Mouse (Mus musculus): ENCODE measurements around the gene 2510002D24Rik. TPM values are rescaled to one million over a fixed set of nuclear protein-coding genes. Genes with fewer than 3 reads are reported as not detected.

Gene 2510002D24Rik
- polyA plus RNA-seq (2016; fragmentation: Nextera tagmentation; extraction: Ambion mirVana) = 38.2 and 38.3 TPM in 2 replicates

DNA sequence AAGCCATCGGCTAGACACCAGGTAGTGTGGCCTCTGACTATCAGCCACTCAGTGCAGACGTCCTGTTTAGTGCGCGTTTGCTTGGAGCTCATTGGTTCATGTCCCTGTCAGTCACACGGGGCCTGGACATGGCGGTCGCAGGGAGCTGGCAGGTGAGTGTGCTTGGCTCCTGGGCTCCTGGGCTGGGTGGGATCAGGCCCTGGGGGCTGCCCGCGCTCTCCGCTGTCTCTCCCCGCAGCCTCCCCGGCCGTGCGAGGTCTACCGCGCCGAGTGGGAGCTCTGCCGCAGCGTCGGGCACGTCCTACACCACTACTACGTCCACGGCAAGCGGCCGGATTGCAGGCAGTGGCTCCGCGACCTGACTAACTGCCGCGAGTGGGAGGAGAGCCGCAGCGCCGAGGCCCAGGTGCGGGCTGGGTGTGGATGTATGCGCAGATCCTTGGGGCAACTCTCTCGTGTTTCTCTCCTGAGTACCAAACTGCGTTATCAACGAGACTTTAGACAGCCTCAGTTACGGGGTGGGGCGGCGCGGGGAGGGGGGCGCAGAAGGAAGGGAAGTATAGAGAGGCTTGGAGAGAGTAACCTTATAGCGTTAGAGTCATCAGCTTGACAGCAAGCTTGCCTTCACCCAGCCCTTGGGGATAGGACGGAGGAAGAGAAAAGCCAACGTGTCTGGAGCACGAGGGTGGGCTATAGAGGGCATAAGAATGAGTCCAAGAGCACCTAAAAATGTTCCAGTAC, at the start of gene 2510002D24Rik, which contains the start of gene Gm28539:
Gene 2510002D24Rik, plus strand, starts transcription at position 111 of the 741 bp plus-strand sequence.
Gene Gm28539, plus strand, starts transcription at position 117 of the 741 bp plus-strand sequence.
- H3K36me3 ChIP-seq = peaks cover 25% of the 10 kb centered on the region
- peak; percentile 99 for ATAC-seq (ENCODE audit: insufficient number of reproducible peaks, insufficient read depth, low FRiP score, low TSS enrichment)

DNA sequence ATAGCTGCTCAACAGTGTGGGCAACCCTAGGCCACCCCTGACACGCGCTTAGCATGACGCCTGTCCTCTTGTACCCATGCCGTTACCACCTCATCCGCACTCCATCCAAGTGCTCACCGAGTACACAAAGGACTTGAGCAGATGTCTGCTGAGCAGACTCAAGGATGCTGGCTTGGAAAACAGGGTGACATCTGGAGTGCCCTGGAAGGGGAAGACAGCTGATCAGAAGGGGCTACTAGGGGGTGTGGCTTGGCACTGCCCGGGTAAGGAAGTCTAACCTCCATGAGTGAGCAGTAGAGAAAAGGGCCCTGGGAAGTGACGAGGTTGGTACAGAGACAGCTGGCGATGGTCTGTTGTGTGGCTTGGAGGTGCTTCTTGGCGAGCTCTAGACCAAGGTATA, 49.7 kb upstream of the 2510002D24Rik start:
- H3K4me3 ChIP-seq = no peak overlapping the region
- no peak for ATAC-seq (ENCODE audit: insufficient number of reproducible peaks, insufficient read depth, low FRiP score, low TSS enrichment)
- H3K4me1 ChIP-seq = no peaks in the 10 kb centered on the region
- no peaks in the 10 kb centered on the region for H3K27me3 ChIP-seq
- H3K27ac ChIP-seq = no peak overlapping the region
- H3K36me3 ChIP-seq = peaks cover 76% of the 10 kb centered on the region
- no peak overlapping the region for H3K9ac ChIP-seq
- H3K4me2 ChIP-seq (replicated peaks) = no peak overlapping the region
- WGBS = 93% methylated on average over 10 of the region's 10 CpGs
- no peaks in the 10 kb centered on the region for H3K9me3 ChIP-seq

More for the DNA sequence above, at the start of gene 2510002D24Rik, which contains the start of gene Gm28539:
- Histone ChIP-seq H3K9me3 (no peaks in the 10 kb centered on the region), H3K4me1 (peaks cover 4% of the 10 kb centered on the region; the same call in 1 of the 2 replicates), H3K4me2 (replicated peaks) (peak within 1 kb of the TSS; percentile 70), H3K4me3 (peak within 1 kb of the TSS; percentile 95), H3K9ac (peak within 1 kb of the TSS; percentile 85), H3K27ac (peak within 1 kb of the TSS; percentile 70; the same call in 1 of the 2 replicates), H3K27me3 (no peaks in the 10 kb centered on the region)
- 1% methylated on average over 45 of the region's 46 CpGs for WGBS

DNA sequence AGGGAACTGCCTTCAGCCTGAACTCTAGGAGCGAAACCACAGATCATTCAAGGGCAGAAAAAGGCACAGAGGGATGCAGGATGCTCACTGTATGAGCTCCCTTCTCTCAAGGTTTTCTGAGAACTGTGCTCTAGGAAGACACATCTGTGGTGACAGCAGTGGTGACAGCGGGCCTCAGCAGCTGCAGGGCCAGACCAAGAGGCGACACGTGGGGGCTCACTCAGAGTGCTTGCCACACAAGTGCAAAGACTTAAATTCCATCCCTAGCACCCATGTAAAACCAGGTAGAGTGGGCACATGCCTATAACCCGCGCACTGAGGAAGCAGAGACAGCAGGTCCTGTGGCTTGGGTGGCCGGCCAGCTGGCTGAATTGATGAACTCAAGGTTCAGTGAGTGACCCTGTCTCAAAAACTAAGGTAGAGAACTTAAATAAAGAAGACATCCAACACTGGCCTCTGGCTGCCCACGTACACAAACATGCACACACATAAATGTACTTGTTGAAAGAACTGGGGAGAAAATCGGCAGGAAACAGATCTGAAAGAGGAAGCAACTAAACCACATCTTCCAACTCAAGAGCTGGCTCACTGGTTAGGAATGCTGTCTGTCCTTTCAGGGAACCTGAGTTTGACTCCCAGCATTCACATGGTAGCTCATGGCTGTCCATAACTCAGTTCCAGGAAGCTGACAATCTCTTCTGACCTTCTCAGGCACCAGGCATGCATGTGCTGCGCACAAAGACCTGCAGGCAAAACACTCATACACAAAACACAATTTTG, 47.6 kb upstream of the 2510002D24Rik start:
- 90% methylated on average over 10 of the region's 10 CpGs for WGBS
- Histone ChIP-seq H3K36me3 (peaks cover 77% of the 10 kb centered on the region), H3K4me1 (no peaks in the 10 kb centered on the region), H3K27me3 (no peaks in the 10 kb centered on the region), H3K4me3 (no peak overlapping the region), H3K4me2 (replicated peaks) (no peak overlapping the region), H3K9me3 (no peaks in the 10 kb centered on the region), H3K27ac (no peak overlapping the region), H3K9ac (no peak overlapping the region)
- ATAC-seq (ENCODE audit: insufficient number of reproducible peaks, insufficient read depth, low FRiP score, low TSS enrichment) = no peak

DNA sequence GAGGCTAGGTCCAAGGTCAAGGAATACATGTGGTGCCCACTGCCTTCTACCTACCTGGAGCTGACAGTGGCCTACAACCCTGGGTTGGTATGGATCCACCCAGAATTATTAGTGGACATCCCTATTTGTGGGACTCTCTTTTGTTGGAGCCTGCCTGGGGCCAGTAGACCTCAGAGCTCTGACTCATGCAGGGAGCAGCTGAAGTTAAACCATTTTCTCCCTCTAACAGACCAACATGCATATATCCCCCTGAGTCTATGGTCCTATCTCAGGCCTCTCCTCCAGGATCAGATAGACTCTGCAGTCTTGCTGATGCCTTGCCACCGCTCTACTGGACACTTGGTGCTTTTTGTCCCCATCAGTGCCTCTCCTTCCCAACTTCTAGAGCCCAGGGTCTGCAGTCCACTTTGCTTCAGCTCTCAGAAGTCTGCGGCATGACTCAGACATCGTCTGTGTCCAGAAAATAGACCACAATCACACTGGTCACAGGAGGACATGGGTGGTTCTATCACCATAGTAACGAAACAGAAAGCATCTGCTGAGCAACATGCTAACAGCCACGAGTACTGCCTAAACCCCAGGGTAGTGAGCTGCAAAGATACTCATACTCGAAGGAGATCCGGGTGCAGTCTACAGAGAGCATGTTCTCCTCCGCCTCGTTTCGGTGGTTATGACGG, 41.0 kb upstream of the 2510002D24Rik start:
- WGBS = 93% methylated on average over 11 of the region's 11 CpGs
- Histone ChIP-seq H3K4me2 (replicated peaks) (no peak overlapping the region), H3K36me3 (peaks cover 82% of the 10 kb centered on the region), H3K4me1 (no peaks in the 10 kb centered on the region), H3K9me3 (no peaks in the 10 kb centered on the region), H3K9ac (no peak overlapping the region), H3K4me3 (no peak overlapping the region), H3K27ac (no peak overlapping the region), H3K27me3 (no peaks in the 10 kb centered on the region)
- ATAC-seq (ENCODE audit: insufficient number of reproducible peaks, insufficient read depth, low FRiP score, low TSS enrichment) = no peak

DNA sequence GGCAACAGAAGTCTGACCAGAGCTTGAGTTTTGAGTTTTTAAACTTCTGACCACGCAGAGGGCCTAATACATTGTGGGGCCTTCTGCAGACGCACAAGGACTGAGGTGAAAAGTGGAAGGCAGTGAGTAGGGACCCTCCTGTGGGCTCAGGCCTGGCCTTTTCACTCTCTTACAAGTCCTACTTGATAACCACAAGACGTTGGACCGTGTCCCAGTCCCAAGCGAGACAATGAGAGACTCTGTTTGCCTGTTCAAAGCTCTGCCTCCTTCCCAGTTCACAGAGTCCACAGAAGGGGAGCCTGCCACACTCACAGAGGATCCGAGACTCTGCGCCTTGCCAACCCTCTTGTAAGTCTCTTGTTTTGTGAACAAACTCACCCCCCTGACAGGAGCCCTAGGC, 39.7 kb upstream of the 2510002D24Rik start:
- no peak for ATAC-seq (ENCODE audit: insufficient number of reproducible peaks, insufficient read depth, low FRiP score, low TSS enrichment)
- WGBS = 81% methylated on average over 7 of the region's 7 CpGs
- no peak overlapping the region for H3K27ac ChIP-seq
- H3K9ac ChIP-seq = no peak overlapping the region
- no peak overlapping the region for H3K4me2 ChIP-seq (replicated peaks)
- H3K27me3 ChIP-seq = no peaks in the 10 kb centered on the region
- peaks cover 83% of the 10 kb centered on the region for H3K36me3 ChIP-seq
- H3K4me3 ChIP-seq = no peak overlapping the region
- no peaks in the 10 kb centered on the region for H3K4me1 ChIP-seq
- H3K9me3 ChIP-seq = no peaks in the 10 kb centered on the region

DNA sequence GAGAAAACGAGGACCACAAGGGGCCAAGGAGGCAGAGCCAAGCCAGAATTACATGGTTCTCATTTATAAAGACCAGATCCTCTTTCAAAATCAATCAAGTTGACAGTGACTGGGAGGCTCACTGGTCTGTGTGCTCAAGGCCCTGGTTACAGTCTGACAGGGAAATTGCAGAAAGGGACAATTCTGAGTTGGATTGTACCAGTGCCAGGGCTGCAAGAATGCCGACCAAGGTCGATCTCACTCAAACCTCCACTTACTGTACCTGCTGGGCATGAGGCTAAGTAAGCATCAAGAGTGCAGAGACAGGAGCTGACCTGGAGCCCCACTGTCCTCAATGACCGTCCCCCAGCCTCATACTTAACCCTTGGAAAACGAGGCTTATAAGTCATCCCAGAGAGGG, 38.2 kb upstream of the 2510002D24Rik start:
- Histone ChIP-seq H3K9me3 (no peaks in the 10 kb centered on the region), H3K4me2 (replicated peaks) (no peak overlapping the region), H3K27me3 (no peaks in the 10 kb centered on the region), H3K27ac (no peak overlapping the region), H3K9ac (no peak overlapping the region), H3K36me3 (peaks cover 78% of the 10 kb centered on the region), H3K4me1 (no peaks in the 10 kb centered on the region), H3K4me3 (no peak overlapping the region)
- ATAC-seq (ENCODE audit: insufficient number of reproducible peaks, insufficient read depth, low FRiP score, low TSS enrichment) = no peak
- WGBS = 84% methylated on average over 5 of the region's 5 CpGs

DNA sequence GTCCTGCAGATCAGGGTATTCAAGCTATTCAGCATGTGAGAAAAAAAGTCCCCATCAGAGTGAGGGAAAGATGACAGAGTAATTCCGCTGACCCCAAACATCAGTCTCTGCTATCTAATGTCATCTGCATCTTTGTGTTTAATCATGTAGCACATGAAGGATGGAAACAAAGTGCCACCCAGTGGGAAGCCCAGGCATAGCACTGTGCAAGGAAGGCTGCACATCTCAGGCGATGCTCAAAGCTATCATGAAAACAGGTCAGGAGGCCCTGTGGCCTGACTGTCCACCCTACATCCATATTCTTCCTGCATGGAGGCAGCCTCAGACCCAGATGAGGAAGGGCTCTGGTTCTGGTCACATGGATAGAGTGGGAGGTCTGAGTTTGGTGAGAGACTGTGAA, 37.5 kb upstream of the 2510002D24Rik start:
- Histone ChIP-seq H3K4me2 (replicated peaks) (no peak overlapping the region), H3K9me3 (no peaks in the 10 kb centered on the region), H3K4me3 (no peak overlapping the region), H3K36me3 (peaks cover 77% of the 10 kb centered on the region), H3K4me1 (no peaks in the 10 kb centered on the region), H3K27me3 (no peaks in the 10 kb centered on the region), H3K27ac (no peak overlapping the region), H3K9ac (no peak overlapping the region)
- 73% methylated on average over 2 of the region's 2 CpGs for WGBS
- ATAC-seq (ENCODE audit: insufficient number of reproducible peaks, insufficient read depth, low FRiP score, low TSS enrichment) = no peak

DNA sequence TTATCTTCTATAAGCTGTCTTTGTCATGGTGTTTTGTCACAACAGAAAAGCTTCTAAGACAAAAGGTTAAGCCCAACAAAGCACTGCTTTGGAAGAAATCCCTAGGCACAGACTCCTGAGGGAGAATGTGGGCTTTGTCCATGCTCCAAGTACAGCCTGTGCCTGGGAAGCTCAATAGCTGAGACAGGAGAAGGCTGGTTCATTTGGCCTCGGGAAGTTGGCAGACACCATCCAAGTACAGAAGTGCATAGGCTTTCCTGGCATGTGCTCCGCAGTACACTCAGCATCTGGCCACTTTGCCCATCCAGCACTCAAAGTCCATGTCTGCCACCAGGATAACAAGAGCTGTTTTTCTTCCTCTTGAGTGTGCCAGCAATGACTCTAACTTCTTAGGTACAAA, 30.6 kb upstream of the 2510002D24Rik start:
- Histone ChIP-seq H3K9ac (no peak overlapping the region), H3K9me3 (no peaks in the 10 kb centered on the region), H3K4me3 (no peak overlapping the region), H3K27ac (no peak overlapping the region), H3K36me3 (peaks cover 62% of the 10 kb centered on the region), H3K27me3 (no peaks in the 10 kb centered on the region), H3K4me2 (replicated peaks) (no peak overlapping the region), H3K4me1 (peaks cover 6% of the 10 kb centered on the region)
- WGBS = 96% methylated on average over 2 of the region's 2 CpGs
- ATAC-seq (ENCODE audit: insufficient number of reproducible peaks, insufficient read depth, low FRiP score, low TSS enrichment) = no peak

DNA sequence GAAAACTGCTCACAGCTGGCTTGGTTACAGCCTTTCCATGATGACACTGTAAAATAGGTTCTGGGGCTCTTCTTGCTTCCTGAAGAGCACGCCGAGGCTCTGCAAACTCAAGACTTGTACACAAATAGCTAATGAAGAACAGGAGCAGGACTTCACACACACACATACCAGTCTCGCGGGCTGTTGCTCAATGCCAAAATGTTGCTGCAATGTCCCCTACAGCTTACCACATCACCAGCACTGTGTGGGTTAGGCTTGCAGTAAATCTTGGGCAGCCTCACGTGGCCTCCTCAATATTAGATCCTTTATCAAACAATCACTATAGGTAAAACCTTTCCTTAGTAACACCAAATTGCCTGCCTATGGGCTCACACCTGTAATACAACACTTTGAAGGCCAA, 27.4 kb upstream of the 2510002D24Rik start:
- no peak overlapping the region for H3K4me3 ChIP-seq
- no peak overlapping the region for H3K27ac ChIP-seq
- ATAC-seq (ENCODE audit: insufficient number of reproducible peaks, insufficient read depth, low FRiP score, low TSS enrichment) = no peak
- H3K36me3 ChIP-seq = peaks cover 42% of the 10 kb centered on the region
- H3K9ac ChIP-seq = no peak overlapping the region
- H3K4me2 ChIP-seq (replicated peaks) = no peak overlapping the region
- no peaks in the 10 kb centered on the region for H3K27me3 ChIP-seq
- 91% methylated on average over 5 of the region's 5 CpGs for WGBS
- H3K4me1 ChIP-seq = peaks cover 17% of the 10 kb centered on the region
- H3K9me3 ChIP-seq = no peaks in the 10 kb centered on the region

DNA sequence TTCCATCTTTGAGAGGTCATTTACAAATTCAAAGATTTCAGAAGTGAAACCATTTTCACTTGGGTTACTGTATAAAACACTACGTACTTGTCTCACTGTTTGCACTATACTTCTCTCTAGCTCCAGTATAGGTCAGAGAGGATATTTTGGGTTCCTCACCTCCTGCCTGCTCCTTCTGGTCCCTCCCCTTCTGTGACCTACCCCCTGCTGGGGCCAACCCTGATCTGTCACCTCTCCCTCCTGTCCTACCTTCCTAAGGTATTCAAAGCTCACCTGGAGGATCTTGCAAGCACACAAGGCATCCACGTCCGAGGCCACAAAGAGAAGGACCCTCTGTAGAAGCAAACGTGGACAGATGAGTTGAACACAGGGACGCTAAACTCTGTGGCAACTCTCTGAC, 25.3 kb upstream of the 2510002D24Rik start:
- Histone ChIP-seq H3K4me2 (replicated peaks) (peak overlapping the region; percentile 87), H3K9me3 (no peaks in the 10 kb centered on the region), H3K4me3 (peak overlapping the region; percentile 85), H3K4me1 (peaks cover 17% of the 10 kb centered on the region), H3K36me3 (peaks cover 40% of the 10 kb centered on the region), H3K9ac (peak overlapping the region; percentile 71), H3K27me3 (no peaks in the 10 kb centered on the region), H3K27ac (no peak overlapping the region; the same call in 1 of the 2 replicates)
- ATAC-seq (ENCODE audit: insufficient number of reproducible peaks, insufficient read depth, low FRiP score, low TSS enrichment) = peak; percentile 11
- 6% methylated on average over 5 of the region's 5 CpGs for WGBS

DNA sequence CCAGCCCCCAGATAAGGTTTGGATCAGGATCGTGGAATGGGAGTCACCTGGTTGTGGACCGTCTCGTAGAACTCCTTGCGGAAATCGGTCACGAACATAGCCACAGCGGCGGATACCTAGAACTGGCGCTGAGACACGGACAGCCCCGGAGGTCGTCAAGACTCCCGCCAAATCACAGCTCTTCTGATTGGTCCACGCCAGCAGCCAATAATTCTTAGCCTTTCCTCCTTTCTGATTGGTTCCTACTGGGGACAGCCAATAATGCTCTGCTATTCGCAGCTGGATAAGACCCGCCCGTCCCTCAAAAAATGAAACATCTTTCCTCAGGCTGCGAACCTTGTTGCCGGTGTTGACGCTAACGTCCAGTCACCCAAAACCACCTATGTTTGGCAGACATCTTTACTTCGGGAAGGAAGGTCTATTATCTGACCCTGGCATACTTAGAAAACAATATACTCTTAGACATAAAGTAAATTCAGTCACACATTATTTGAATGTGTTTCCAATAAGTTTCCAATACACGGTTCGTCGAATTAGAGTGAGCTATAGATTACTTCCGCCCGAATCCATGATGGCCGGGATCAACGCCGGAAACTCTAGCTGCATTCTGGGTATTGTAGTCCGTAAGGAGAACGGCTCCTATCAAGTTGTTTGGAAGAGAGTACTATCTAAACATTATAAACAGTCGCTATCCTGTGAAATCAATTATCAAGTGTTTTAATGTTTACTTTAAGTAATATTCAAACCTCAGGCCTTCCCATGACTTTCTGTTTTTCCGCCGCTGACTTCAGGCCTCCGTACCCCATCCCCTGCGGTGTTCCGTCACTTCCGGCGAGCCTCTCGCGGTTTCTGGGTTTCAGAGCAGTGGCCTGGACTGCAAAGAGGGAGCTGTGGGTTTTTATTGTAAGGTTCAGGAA, 24.7 kb upstream of the 2510002D24Rik start, which contains the start of the genes Ufd1 and Cdc45:
Gene Ufd1, plus strand, starts transcription at position 312 of the 917 bp plus-strand sequence.
Gene Cdc45, minus strand, starts transcription at position 520 of the 917 bp plus-strand sequence.
- peak within 1 kb of the TSS; percentile 80 for H3K9ac ChIP-seq
- H3K36me3 ChIP-seq = peaks cover 40% of the 10 kb centered on the region
- peak; percentile 93 for ATAC-seq (ENCODE audit: insufficient number of reproducible peaks, insufficient read depth, low FRiP score, low TSS enrichment)
- H3K27me3 ChIP-seq = no peaks in the 10 kb centered on the region
- peak within 1 kb of the TSS; percentile 64 for H3K27ac ChIP-seq
- peak within 1 kb of the TSS; percentile 87 for H3K4me2 ChIP-seq (replicated peaks)
- under 1% methylated on average over 42 of the region's 42 CpGs for WGBS
- no peaks in the 10 kb centered on the region for H3K9me3 ChIP-seq
- H3K4me1 ChIP-seq = peaks cover 17% of the 10 kb centered on the region
- H3K4me3 ChIP-seq = peak within 1 kb of the TSS; percentile 85

Measured in embryonic facial prominence, embryonic 12.5 days (tissue).